Mouse (Mus musculus) midbrain, postnatal 0 days (tissue): Measurements from ENCODE around the gene Knstrn. TPM values are rescaled to one million over a fixed set of nuclear protein-coding genes. Genes with fewer than 3 reads are reported as not detected.
A peak's percentile ranks its signal among the peaks of the same experiment; 100 is the strongest.

ENCODE experiments used
- ATAC-seq: fragments of 200-750 bp; cut with Nextera tagmentation; 2 replicates; pipeline ENCODE4 v1.8.0; 2017; ENCODE audit warnings: moderate number of reproducible peaks, mild to moderate bottlenecking, moderate TSS enrichment, moderate library complexity; ENCODE audit not compliant: low FRiP score
- DNase-seq: peaks from one replicate; pipeline ENCODE4 v3.0.0-alpha.2; 2015; ENCODE audit warnings: low spot score
- H3K27ac ChIP-seq: fragments of 300-500 bp; sonication (generic); 2 replicates; pipeline ENCODE4 v1.5.1; 2014; ENCODE audit warnings: low read depth, mild to moderate bottlenecking, low read length, mixed read lengths
- H3K27me3 ChIP-seq: fragments of 300-500 bp; sonication (generic); 2 replicates; pipeline ENCODE4 v1.6.1; 2014; ENCODE audit warnings: low read length, control low read depth, mixed read lengths; ENCODE audit not compliant: insufficient read depth
- H3K36me3 ChIP-seq: fragments of 300-500 bp; sonication (generic); 2 replicates; pipeline ENCODE4 v1.6.1; 2014; ENCODE audit warnings: low read length, control low read depth, mixed read lengths; ENCODE audit not compliant: insufficient read depth
- H3K4me1 ChIP-seq: fragments of 300-500 bp; sonication (generic); 2 replicates; pipeline ENCODE4 v1.6.1; 2014; ENCODE audit warnings: mild to moderate bottlenecking, control low read depth, antibody characterized with exemption, low read length, mixed read lengths; ENCODE audit not compliant: insufficient read depth
- H3K4me2 ChIP-seq: fragments of 300-500 bp; sonication (generic); 2 replicates; pipeline ENCODE4 v1.6.1; 2014; ENCODE audit warnings: low read depth, mild to moderate bottlenecking, low read length, mixed read lengths; ENCODE audit not compliant: poor library complexity, severe bottlenecking
- H3K4me3 ChIP-seq: fragments of 300-500 bp; sonication (generic); 2 replicates; pipeline ENCODE4 v1.5.1; 2014; ENCODE audit warnings: low read depth, mild to moderate bottlenecking, low read length, moderate library complexity
- H3K9ac ChIP-seq: fragments of 300-500 bp; sonication (generic); replicated peaks from 2 replicates; pipeline ENCODE4 v1.6.1; 2014; ENCODE audit warnings: mild to moderate bottlenecking, low read length, moderate library complexity, mixed read lengths; ENCODE audit not compliant: poor library complexity, severe bottlenecking
- H3K9me3 ChIP-seq: fragments of 300-500 bp; sonication (generic); 2 replicates; pipeline ENCODE4 v1.6.1; 2016; ENCODE audit warnings: low read length, control low read depth
- CTCF ChIP-seq: IDR thresholded peaks from 2 replicates; pipeline ENCODE4 v1.5.1; 2016; ENCODE audit warnings: antibody characterized with exemption, mild to moderate bottlenecking
- WGBS: fragments of 180-500 bp; shearing (Covaris S2); extraction: QIAGEN DNeasy Blood & Tissue Kit; methylation state at CpG from one replicate; pipeline ENCODE4 v1.1.7; 2014; 5-methylcytosine and 5-hydroxymethylcytosine counted together
- polyA plus RNA-seq: library from polyadenylated mRNA; unstranded; fragments of >200 nt; fragmentation: Nextera tagmentation; extraction: Ambion mirVana; gene quantifications from 2 replicates; pipeline ENCODE4 v1.2.1, GENCODE M21; 2015
- total RNA-seq: library from RNA; depleted of rRNA; stranded (reverse); fragments of >200 nt; gene quantifications from 2 replicates; pipeline ENCODE4 v1.2.3, GENCODE M21; 2014

Knstrn gene
- total and polyA plus RNA-seq, 2 experiments from 2014 or later, result 4.5 to 6.6 TPM

DNA sequence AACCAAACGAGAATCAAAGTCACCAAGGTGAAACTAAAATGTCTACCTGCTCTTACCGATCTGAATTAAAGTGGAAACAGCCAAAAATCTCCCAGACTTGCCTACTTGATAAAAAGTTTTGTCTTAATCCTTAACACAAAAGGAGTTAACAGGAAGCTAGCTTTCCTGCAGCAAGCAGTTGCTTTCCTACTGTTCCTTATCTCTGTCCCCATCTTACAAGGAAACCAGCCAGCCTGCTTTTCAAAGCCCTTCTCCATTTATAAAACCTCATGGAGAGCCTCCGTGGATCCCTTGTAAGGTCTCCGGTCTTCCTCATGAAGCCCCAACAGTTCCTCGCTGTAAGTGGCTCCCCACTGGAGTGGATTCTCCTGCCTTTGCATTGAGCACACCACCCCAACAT lies 24.5 kb downstream of the Knstrn start:
- no peak overlapping the region for H3K4me2 ChIP-seq
- H3K9me3 ChIP-seq, result no peaks in the 10 kb centered on the region
- H3K9ac ChIP-seq, result no peak overlapping the region
- no peak for DNase-seq
- no peak for TF ChIP-seq CTCF
- 46% methylated on average over 5 of the region's 5 CpGs for WGBS
- no peak overlapping the region for H3K4me3 ChIP-seq
- H3K27me3 ChIP-seq, result no peaks in the 10 kb centered on the region
- no peak overlapping the region for H3K27ac ChIP-seq
- ATAC-seq, result no peak
- no peaks in the 10 kb centered on the region for H3K36me3 ChIP-seq
- no peaks in the 10 kb centered on the region for H3K4me1 ChIP-seq

DNA sequence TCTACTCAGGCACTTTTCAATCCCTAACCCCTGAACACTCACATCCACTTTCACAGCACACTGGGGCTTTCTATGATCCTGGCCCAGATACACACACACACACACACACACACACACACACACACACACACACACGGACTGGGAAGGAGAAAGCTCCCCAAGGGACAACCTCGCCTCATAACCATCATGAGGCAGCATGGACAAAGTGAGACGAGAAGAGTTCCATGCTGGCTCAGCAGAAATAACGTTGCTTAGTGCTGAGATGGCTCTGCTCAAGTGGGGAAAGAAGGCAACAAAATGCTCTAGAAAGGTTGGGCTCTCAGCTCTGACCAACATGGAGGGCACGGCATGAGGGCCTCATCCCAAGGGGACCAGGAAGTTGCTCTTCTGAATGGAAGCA lies 27.4 kb downstream of the Knstrn start:
- TF ChIP-seq CTCF, result no peak
- DNase-seq, result no peak
- no peak for ATAC-seq

DNA sequence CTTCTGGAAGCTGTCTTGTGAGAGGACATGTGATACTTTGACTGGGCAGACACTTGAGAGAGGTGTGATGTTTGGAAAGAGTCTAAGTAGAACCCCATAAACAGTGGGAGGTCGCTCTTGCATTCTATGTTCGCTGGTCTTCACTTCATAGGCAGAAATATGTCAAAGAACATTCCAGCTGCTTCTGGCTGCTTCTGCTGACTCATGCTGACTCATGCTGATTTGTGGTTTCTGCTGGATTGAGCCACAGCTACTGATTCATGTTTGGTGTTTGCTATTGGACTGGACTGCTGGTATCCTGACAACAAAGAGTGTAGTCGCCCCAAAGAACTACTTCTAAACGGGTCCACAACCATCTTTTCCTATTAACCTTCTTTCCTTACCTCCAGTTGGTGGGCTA lies 28.0 kb downstream of the Knstrn start:
- 88% methylated on average over 4 of the region's 4 CpGs for WGBS
- no peaks in the 10 kb centered on the region for H3K27me3 ChIP-seq
- TF ChIP-seq CTCF, result no peak
- no peaks in the 10 kb centered on the region for H3K9me3 ChIP-seq
- H3K4me2 ChIP-seq, result no peak overlapping the region
- no peak overlapping the region for H3K4me3 ChIP-seq
- H3K9ac ChIP-seq, result no peak overlapping the region
- H3K36me3 ChIP-seq, result no peaks in the 10 kb centered on the region
- no peaks in the 10 kb centered on the region for H3K4me1 ChIP-seq
- ATAC-seq, result no peak
- DNase-seq, result no peak
- H3K27ac ChIP-seq, result no peak overlapping the region

More for the DNA sequence above, 27.4 kb downstream of the Knstrn start:
- Histone ChIP-seq H3K4me2 (no peak overlapping the region), H3K27me3 (no peaks in the 10 kb centered on the region), H3K4me1 (no peaks in the 10 kb centered on the region), H3K9ac (no peak overlapping the region), H3K27ac (no peak overlapping the region), H3K9me3 (no peaks in the 10 kb centered on the region), H3K4me3 (no peak overlapping the region), H3K36me3 (no peaks in the 10 kb centered on the region)
- 75% methylated on average over 5 of the region's 5 CpGs for WGBS

GRCm38 (mm10) chr2:118844427-118844826 lies 30.6 kb downstream of the Knstrn start:
- H3K36me3 ChIP-seq, result no peaks in the 10 kb centered on the region
- 81% methylated on average over 3 of the region's 3 CpGs for WGBS
- no peak for DNase-seq
- no peaks in the 10 kb centered on the region for H3K27me3 ChIP-seq
- no peaks in the 10 kb centered on the region for H3K4me1 ChIP-seq
- H3K9ac ChIP-seq, result no peak overlapping the region
- no peak overlapping the region for H3K4me3 ChIP-seq
- ATAC-seq, result no peak
- no peak overlapping the region for H3K27ac ChIP-seq
- no peak for TF ChIP-seq CTCF
- H3K9me3 ChIP-seq, result no peaks in the 10 kb centered on the region
- no peak overlapping the region for H3K4me2 ChIP-seq

DNA sequence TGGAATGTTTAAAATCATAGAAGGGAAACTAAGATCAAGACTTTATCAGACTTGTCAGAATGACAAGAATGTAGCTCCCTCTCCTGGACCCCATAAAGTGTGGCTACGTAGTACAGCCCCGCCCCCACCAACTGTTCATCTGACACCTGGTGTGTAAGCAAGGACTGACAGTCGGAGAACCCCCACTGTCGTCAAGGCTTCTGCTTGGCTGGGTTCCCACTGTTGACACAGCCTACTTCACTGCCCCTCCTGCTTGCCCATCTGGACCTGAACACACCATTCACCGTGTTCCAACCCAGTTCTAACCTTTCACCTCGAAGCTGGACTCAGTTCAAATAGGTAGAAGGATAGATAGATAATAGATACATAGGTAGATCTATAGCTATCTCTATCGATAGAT lies 32.4 kb downstream of the Knstrn start:
- Histone ChIP-seq H3K27ac (no peak overlapping the region), H3K9ac (no peak overlapping the region), H3K9me3 (no peaks in the 10 kb centered on the region), H3K4me1 (no peaks in the 10 kb centered on the region), H3K36me3 (no peaks in the 10 kb centered on the region), H3K27me3 (no peaks in the 10 kb centered on the region), H3K4me3 (no peak overlapping the region), H3K4me2 (no peak overlapping the region)
- ATAC-seq (no peak), DNase-seq (peak; percentile 59)
- no peak for TF ChIP-seq CTCF
- WGBS, result 64% methylated on average over 7 of the region's 7 CpGs

GRCm38 (mm10) chr2:118851756-118852155 lies 38.0 kb downstream of the Knstrn start:
- Histone ChIP-seq H3K27me3 (no peaks in the 10 kb centered on the region), H3K9me3 (no peaks in the 10 kb centered on the region), H3K36me3 (no peaks in the 10 kb centered on the region), H3K4me3 (no peak overlapping the region), H3K4me1 (no peaks in the 10 kb centered on the region), H3K9ac (no peak overlapping the region), H3K4me2 (no peak overlapping the region), H3K27ac (no peak overlapping the region)
- DNase-seq (no peak), ATAC-seq (no peak)
- WGBS, result 44% methylated on average over 3 of the region's 3 CpGs
- no peak for TF ChIP-seq CTCF
